Mouse (Mus musculus): Measurements from ENCODE around the gene Ppt2. TPM values are rescaled to one million over a fixed set of nuclear protein-coding genes. Genes with fewer than 3 reads are reported as not detected.
A peak's percentile ranks its signal among the peaks of the same experiment; 100 is the strongest.

The Ppt2 gene
- polyA plus RNA-seq, 1 experiment from 2014 or later: 24.9 TPM

DNA sequence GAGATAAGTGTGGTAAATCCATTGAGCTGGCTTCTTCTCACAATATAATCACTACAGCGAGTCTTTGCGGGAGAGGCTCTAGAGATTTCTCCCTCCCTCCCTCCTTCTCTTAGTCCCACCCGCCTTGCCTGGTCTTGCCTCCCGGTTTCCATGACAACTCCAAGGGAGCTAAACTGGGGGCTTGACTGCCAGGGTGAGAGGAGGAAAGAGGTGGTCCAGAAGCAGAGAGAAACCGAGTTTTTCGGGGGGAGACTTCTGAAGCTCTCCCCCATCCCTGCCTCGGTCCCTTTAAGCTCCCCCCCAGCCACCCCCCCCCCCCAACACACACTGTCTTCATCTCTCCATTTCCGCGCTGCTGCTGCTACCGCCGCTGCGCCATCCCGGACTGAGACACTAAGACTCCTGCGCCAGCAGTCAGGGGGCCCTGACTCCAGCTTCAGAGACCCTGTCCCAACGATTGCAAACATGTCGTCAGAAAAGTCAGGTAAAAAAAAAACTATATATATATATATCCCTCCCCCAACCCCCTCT, 976 bp upstream of the Ppt2 start, which contains the start of gene Prrt1:
Gene Prrt1, plus strand, starts transcription at position 313 of the 531 bp plus-strand sequence.
- DNase-seq (ENCODE audit: low spot score) (no peak), ATAC-seq (no peak)
- Histone ChIP-seq H3K9ac (replicated peaks; ENCODE audit: low read depth) (0 out of 2 replicates have a peak within 1 kb of the TSS, but pooled peaks have one; percentile 46), H3K9me3 (ENCODE audit: low read length) (no peaks in the 10 kb centered on the region), H3K4me3 (ENCODE audit: low read depth, low read length) (peak within 1 kb of the TSS; percentile 60), H3K4me1 (ENCODE audit: insufficient read depth, low read depth, low read length) (peaks cover 21% of the 10 kb centered on the region; the same call in 1 of the 2 replicates), H3K4me2 (replicated peaks; ENCODE audit: low read depth, low read length) (peak within 1 kb of the TSS; percentile 62), H3K27ac (ENCODE audit: low read length) (peak within 1 kb of the TSS; percentile 90; the same call in 1 of the 2 replicates), H3K27me3 (replicated peaks; ENCODE audit: insufficient read depth, low read length) (peaks cover 38% of the 10 kb centered on the region), H3K36me3 (ENCODE audit: insufficient read depth, low read length) (no peaks in the 10 kb centered on the region)
- WGBS: 5% methylated on average over 16 of the region's 16 CpGs
- TF ChIP-seq EP300 (IDR thresholded peaks at IDR 0.05) (no peak), CTCF (IDR thresholded peaks at IDR 0.05) (no peak)

DNA sequence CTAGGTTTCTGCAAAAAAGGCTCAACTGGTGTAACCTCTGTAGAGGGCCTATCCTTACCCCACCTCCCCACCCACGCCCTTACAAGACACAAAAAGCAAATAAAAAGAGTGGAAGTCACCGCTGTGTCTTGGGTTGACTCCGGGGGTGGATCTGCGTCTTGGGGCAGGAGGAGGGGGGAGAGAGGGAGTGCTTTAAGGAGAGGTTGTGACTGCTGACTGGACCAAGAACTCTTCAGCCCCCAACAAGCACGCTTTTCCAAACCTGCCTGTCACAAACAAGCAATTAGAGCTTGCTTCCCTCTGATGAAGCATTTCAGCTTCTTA, 296 bp upstream of the Ppt2 start:
- ATAC-seq (no peak), DNase-seq (ENCODE audit: low spot score) (no peak)
- H3K27ac ChIP-seq (ENCODE audit: low read length): no peak overlapping the region; the same call in 1 of the 2 replicates
- no peaks in the 10 kb centered on the region for H3K9me3 ChIP-seq (ENCODE audit: low read length)
- H3K4me1 ChIP-seq (ENCODE audit: insufficient read depth, low read depth, low read length): peaks cover 21% of the 10 kb centered on the region; the same call in 1 of the 2 replicates
- no peak overlapping the region for H3K4me3 ChIP-seq (ENCODE audit: low read depth, low read length)
- peaks cover 32% of the 10 kb centered on the region for H3K27me3 ChIP-seq (replicated peaks; ENCODE audit: insufficient read depth, low read length)
- peak overlapping the region; percentile 62 for H3K4me2 ChIP-seq (replicated peaks; ENCODE audit: low read depth, low read length)
- 0 out of 2 replicates have a peak overlapping the region, but pooled peaks have one; percentile 46 for H3K9ac ChIP-seq (replicated peaks; ENCODE audit: low read depth)
- H3K36me3 ChIP-seq (ENCODE audit: insufficient read depth, low read length): no peaks in the 10 kb centered on the region
- TF ChIP-seq EP300 (IDR thresholded peaks at IDR 0.05) (no peak), CTCF (IDR thresholded peaks at IDR 0.05) (no peak)
- 28% methylated on average over 5 of the region's 5 CpGs for WGBS

DNA sequence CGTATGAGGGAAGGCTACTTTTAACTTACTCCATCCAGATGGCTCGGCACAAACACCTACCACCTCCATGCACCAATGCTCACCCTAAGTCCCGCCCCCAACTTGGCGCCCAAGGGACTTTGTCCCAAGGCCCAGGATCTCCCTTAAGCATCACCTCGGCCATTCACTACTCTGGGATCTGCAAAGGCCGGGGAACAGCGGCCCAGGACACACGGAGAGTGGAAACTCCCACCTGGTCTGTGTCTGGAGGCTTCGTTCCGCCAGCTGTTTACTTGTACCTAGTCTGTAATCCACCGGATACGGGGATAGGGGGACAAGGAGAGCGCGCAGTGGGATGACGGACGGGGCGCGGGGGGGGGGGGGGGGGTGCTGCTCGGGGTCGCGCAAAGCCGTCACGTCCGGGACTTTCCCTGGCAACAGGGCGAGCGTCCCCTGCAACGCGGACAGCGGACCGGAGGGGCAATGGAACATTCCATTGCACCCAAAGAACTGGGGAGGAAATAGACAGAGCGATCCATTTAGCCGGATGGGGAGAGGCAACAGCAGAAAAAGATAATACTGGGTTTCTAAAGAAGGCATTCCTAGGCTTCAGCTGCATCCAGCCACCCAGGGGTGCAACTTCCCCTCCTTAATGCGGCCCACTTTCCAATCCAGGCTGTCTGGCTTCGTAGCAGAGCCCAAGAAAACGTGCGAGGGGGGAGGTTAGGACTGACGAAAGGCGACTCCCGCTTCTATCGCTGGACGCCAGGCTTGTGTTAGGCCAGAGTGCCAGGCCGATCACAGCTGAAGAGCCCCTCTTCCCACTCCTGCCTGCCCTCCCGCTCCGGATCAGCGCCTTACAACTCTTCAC, 992 bp downstream of the Ppt2 start:
- peak overlapping the region; percentile 62 for H3K9ac ChIP-seq (replicated peaks; ENCODE audit: low read depth)
- peak; percentile 86 for ATAC-seq
- H3K27me3 ChIP-seq (replicated peaks; ENCODE audit: insufficient read depth, low read length): peaks cover 23% of the 10 kb centered on the region
- peak overlapping the region; percentile 62 for H3K4me2 ChIP-seq (replicated peaks; ENCODE audit: low read depth, low read length)
- DNase-seq (ENCODE audit: low spot score): peak; percentile 94
- TF ChIP-seq EP300 (IDR thresholded peaks at IDR 0.05) (no peak), CTCF (IDR thresholded peaks at IDR 0.05) (no peak; the same call in 1 of the 2 replicates)
- no peaks in the 10 kb centered on the region; the same call in 1 of the 2 replicates for H3K36me3 ChIP-seq (ENCODE audit: insufficient read depth, low read length)
- no peaks in the 10 kb centered on the region for H3K9me3 ChIP-seq (ENCODE audit: low read length)
- peak overlapping the region; percentile 90 for H3K27ac ChIP-seq (ENCODE audit: low read length)
- peaks cover 21% of the 10 kb centered on the region; the same call in 1 of the 2 replicates for H3K4me1 ChIP-seq (ENCODE audit: insufficient read depth, low read depth, low read length)
- WGBS: under 1% methylated on average over 32 of the region's 45 CpGs
- H3K4me3 ChIP-seq (ENCODE audit: low read depth, low read length): peak overlapping the region; percentile 60

DNA sequence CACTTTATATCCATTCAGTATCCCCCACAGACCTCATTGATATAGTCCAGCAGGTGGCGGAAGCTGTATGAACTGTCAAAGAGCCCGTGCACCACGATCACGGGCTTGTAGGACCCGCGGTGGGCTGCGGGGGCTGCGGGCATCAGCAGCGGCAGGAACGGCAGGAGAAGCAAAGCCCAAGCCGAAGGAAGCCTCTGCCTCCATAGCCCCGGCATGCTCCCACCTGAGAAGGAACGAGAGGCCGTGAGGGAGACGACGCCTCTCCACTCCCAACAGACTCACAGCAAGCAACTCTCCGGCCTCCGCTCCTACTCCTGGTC, 1.6 kb downstream of the Ppt2 start:
- peak overlapping the region; percentile 62 for H3K4me2 ChIP-seq (replicated peaks; ENCODE audit: low read depth, low read length)
- H3K36me3 ChIP-seq (ENCODE audit: insufficient read depth, low read length): no peaks in the 10 kb centered on the region; the same call in 1 of the 2 replicates
- H3K9ac ChIP-seq (replicated peaks; ENCODE audit: low read depth): peak overlapping the region; percentile 62; the same call in 1 of the 2 replicates
- H3K9me3 ChIP-seq (ENCODE audit: low read length): no peaks in the 10 kb centered on the region
- 1% methylated on average over 18 of the region's 18 CpGs for WGBS
- DNase-seq (ENCODE audit: low spot score): peak; percentile 67
- peak overlapping the region; percentile 60 for H3K4me3 ChIP-seq (ENCODE audit: low read depth, low read length)
- 0 out of 2 replicates have a peak, but pooled peaks have one; percentile 19 for ATAC-seq
- peak overlapping the region; percentile 88 for H3K27ac ChIP-seq (ENCODE audit: low read length)
- peak; percentile 66 for TF ChIP-seq CTCF (IDR thresholded peaks at IDR 0.05)
- TF ChIP-seq EP300 (IDR thresholded peaks at IDR 0.05): no peak
- peaks cover 21% of the 10 kb centered on the region; the same call in 1 of the 2 replicates for H3K4me1 ChIP-seq (ENCODE audit: insufficient read depth, low read depth, low read length)
- peaks cover 22% of the 10 kb centered on the region for H3K27me3 ChIP-seq (replicated peaks; ENCODE audit: insufficient read depth, low read length)

DNA sequence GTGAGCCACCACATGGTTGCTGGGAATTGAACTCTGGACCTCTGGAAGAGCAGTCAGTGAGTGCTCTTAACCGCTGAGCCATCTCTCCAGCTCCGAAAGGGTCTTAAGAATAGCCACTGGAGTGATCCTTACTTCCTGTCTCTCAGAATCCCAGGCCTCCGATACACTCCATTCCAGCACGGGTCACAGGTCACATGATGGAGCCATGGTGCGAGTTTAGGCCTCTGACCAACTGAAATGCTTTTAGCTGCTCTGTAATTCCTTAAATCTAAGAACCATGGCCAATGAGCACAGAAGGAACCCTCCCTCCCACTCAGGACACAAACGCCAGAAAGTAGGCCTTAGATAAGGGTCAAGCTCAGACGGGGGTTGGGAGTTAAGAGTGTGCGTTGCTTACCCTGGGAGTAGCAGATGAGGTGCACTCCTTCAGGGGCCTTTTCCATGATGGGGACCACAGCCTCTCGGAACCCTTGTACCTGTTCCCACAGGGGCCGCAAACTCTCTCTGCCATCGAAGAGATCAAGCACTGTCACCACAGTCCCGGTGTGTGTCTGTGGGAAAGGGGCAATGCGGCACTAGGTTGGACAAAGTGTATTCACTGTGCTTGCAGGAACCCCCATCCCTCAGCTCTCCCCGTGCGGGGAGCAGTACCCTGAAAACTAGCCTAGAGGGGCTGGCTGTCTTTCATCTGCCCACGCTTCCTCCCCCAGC, 2.1 kb downstream of the Ppt2 start:
- ATAC-seq (no peak), DNase-seq (ENCODE audit: low spot score) (no peak)
- peaks cover 17% of the 10 kb centered on the region for H3K27me3 ChIP-seq (replicated peaks; ENCODE audit: insufficient read depth, low read length)
- peaks cover 21% of the 10 kb centered on the region; the same call in 1 of the 2 replicates for H3K4me1 ChIP-seq (ENCODE audit: insufficient read depth, low read depth, low read length)
- 49% methylated on average over 16 of the region's 16 CpGs for whole genome bisulfite sequencing
- no peaks in the 10 kb centered on the region for H3K9me3 ChIP-seq (ENCODE audit: low read length)
- H3K4me3 ChIP-seq (ENCODE audit: low read depth, low read length): peak overlapping the region; percentile 60
- H3K9ac ChIP-seq (replicated peaks; ENCODE audit: low read depth): peak overlapping the region; percentile 62; the same call in 1 of the 2 replicates
- H3K27ac ChIP-seq (ENCODE audit: low read length): peak overlapping the region; percentile 88; the same call in 1 of the 2 replicates
- H3K4me2 ChIP-seq (replicated peaks; ENCODE audit: low read depth, low read length): peak overlapping the region; percentile 62
- no peak for TF ChIP-seq CTCF (IDR thresholded peaks at IDR 0.05)
- no peak for TF ChIP-seq EP300 (IDR thresholded peaks at IDR 0.05)
- no peaks in the 10 kb centered on the region; the same call in 1 of the 2 replicates for H3K36me3 ChIP-seq (ENCODE audit: insufficient read depth, low read length)
